Mouse (Mus musculus): ENCODE measurements at regions not wholly inside any gene's neighbourhood (a gene's known extent, or its start where the extent isn't known, plus 50 kb on each side); places are given as distances from the start of the nearest gene placed in this dataset.

DNA sequence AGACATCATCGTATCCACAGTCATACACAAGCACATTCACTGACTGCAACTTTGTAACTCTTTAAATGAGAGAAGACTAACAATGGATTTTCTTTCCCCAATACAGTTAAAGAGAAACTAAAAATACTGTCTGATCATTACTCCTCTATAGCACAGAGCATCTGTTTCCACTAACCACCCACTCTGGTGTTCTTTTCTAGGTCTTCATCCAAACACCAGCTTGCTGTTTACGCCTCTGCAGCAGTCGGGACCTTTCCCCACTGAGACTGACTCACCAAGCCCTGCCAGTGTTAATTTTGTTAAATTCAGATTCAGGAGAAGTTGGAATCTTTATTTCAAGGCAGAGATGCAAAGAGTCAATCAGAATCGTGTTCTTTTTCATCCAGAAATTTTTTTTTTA, 300.3 kb upstream of the Slc39a10 start:
- TF ChIP-seq CTCF (IDR thresholded peaks at IDR 0.05; ENCODE audit: low read depth) (no peak), EP300 (IDR thresholded peaks at IDR 0.05; ENCODE audit: low read depth) (no peak)
